Mouse (Mus musculus) left cerebral cortex, adult 2 months (tissue): ENCODE results near the gene Zmym4. TPM values are rescaled to one million over a fixed set of nuclear protein-coding genes. Genes with fewer than 3 reads are reported as not detected.

ENCODE experiments used
- DNase-seq, 2 experiments: peaks; one replicate each; pipeline ENCODE4 v3.0.0; 2021 to 2022; ENCODE audit warnings: low spot score in 2 of 2, mixed read lengths in 1 of 2; ENCODE audit errors: extremely low spot score in 1 of 2
- H3K27ac ChIP-seq: fragments of 200-600 bp; 2 replicates; pipeline ENCODE4 v1.8.1; 2022
- H3K4me3 ChIP-seq: fragments of 200-600 bp; 2 replicates; pipeline ENCODE4 v1.8.1; 2022
- CTCF ChIP-seq: fragments of 200-600 bp; IDR thresholded peaks from 2 replicates; pipeline ENCODE4 v1.8.1; 2022; ENCODE audit warnings: antibody characterized with exemption, mild to moderate bottlenecking, moderate library complexity
- intact Hi-C: fragments of 180-260 bp; cut with DNase I; formaldehyde crosslinking; loops from one replicate; pipeline ENCODE4 v1.15.1; 2025
- total RNA-seq, 2 experiments: library from RNA; stranded (reverse); gene quantifications; 2 replicates each; pipeline ENCODE4 v1.2.3; 2021

Zmym4 gene
- total RNA-seq, 2 experiments from 2014 or later = 46.3 to 59.0 TPM

DNA sequence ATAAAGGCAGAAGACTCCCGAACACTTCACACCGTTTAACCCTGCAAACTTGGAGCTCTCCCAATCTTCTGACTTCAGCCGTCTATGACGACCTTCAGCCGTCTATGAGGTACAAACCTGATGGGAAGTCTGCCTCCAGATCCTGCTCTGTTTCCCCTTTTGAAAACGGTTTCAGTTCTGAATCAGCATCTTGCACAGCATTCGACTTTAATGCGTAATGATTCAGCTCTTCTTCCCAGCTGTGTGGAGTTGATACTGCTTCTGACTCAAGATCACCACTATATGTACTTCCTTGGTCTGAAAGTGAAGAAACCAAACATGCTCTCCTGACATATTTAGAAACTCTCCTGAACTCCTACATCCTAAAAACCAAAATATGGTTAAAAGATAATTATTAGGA, 78.1 kb downstream of the Zmym4 start:
- Histone ChIP-seq H3K4me3 (no peak overlapping the region), H3K27ac (no peak overlapping the region)
- no peak for TF ChIP-seq CTCF
- intact Hi-C loops = no loop called here
- DNase-seq = no peak

DNA sequence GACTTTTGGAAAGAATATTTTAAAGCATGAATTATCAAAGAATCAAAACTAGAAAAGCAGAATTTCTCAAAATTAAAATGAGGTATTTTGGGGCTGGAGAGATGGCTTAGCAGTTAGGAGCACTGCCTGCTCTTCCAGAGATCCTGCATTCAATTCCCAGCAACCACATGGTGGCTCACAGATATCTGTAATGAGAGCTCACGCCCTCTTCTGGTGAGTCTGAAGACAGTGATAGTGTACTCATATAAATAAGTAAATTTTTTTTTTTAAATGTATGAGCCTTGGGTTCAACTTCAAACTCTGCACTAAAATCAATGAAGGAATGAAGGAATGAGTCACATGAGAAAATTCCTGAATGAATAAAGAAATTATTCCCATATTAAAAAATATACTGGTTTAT, 82.0 kb downstream of the Zmym4 start:
- TF ChIP-seq CTCF = peak; percentile 40
- DNase-seq = no peak

DNA sequence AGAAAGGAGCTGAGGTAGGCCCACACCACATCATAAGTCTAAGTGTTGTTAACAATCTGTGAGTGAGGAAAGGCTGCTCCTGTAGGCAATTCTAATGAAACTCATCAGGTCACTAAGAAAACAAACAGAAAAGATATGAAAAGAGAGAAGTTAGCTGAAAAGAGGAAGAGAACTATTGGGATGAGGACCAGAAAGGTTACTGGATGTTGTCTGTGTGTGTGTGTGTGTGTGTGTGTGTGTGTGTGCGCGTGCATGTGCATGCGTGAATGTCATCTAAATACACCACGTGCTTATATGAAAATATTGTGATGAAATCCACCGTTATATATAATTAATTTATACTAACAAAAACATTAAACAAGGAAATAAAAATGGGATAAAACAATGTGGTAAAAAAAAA, 84.3 kb downstream of the Zmym4 start:
- Histone ChIP-seq H3K4me3 (no peak overlapping the region), H3K27ac (no peak overlapping the region)
- no peak for DNase-seq
- no peak for TF ChIP-seq CTCF
- intact Hi-C loops = no loop called here

More for the DNA sequence above, 82.0 kb downstream of the Zmym4 start:
- no peak overlapping the region for H3K27ac ChIP-seq
- intact Hi-C loops = no loop called here
- H3K4me3 ChIP-seq = no peak overlapping the region

DNA sequence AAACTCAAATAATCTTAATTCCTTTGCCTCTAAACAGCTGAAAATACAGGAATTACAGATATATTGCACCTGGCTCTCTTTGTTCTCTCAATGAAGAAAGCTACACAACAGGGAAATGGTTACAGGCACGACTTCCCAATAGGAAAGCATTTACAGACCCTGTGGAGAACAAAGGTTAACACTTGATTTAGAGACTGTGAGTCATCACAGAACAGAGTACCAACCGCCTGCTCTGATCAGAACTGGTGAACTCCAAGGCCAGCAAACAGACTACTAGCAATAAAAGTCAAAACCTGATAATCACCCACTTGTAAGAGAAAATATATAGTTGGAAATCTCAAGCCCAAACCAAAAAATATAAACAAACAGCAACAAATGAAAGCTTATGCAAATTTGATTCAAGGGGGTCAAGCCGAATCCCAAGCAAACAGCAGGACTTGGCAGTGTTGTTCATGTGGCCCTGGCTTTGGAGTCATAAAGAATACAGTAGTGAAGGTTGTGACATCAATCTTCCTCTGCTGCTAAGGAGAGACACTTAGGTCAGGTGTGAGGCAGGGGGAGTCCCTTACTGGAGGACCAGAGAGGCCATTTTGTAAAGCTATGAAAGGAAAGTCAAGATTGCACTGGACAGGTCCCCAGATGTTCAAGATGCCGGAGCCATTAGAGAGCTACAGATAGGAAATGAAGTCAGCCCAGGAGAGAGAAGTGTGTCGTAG, 88.2 kb downstream of the Zmym4 start:
- H3K27ac ChIP-seq = no peak overlapping the region
- DNase-seq = no peak
- intact Hi-C loops = no loop called here
- no peak overlapping the region for H3K4me3 ChIP-seq
- no peak for TF ChIP-seq CTCF

DNA sequence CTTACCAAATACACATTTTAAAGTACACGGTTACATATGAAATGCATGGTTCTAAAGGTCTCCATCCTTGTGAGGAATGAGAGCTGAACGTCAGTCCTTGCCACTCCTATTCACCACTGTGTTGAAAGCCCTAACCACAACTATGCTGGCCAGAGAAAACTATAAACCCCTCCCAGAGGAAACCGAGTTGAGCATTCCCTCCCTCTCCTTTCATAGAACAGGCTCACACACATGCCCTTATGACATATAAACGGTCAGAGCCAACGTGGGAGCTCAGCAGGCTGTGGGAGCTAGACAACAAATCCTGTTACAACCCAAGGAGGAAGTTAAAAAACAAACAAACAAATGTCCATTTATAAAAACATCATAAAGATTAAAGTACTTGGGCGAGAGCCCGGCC, 95.2 kb downstream of the Zmym4 start:
- Histone ChIP-seq H3K4me3 (no peak overlapping the region), H3K27ac (no peak overlapping the region)
- intact Hi-C loops = no loop called here
- no peak for DNase-seq
- TF ChIP-seq CTCF = no peak

DNA sequence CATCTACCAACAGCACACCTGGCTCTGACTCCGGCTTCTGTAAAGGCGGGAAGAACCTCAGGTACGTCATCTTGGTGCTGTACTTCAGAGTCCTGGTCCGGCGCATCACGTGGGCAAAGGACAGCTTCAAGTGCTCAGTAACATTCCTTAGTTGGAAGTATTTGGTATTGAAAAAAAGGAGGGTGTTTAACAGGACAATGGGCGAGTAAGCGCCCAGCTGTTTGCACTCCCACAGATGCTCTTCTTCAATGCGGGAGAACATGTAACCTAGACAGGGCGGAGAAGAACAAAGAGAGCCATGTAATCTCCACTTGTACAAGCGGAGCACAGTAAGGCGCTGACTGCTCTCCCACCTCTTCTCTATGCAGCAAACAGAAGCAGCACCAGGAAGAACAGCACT, 99.2 kb downstream of the Zmym4 start:
- Histone ChIP-seq H3K4me3 (no peak overlapping the region), H3K27ac (no peak overlapping the region)
- intact Hi-C loops = no loop called here
- DNase-seq = no peak
- no peak for TF ChIP-seq CTCF

DNA sequence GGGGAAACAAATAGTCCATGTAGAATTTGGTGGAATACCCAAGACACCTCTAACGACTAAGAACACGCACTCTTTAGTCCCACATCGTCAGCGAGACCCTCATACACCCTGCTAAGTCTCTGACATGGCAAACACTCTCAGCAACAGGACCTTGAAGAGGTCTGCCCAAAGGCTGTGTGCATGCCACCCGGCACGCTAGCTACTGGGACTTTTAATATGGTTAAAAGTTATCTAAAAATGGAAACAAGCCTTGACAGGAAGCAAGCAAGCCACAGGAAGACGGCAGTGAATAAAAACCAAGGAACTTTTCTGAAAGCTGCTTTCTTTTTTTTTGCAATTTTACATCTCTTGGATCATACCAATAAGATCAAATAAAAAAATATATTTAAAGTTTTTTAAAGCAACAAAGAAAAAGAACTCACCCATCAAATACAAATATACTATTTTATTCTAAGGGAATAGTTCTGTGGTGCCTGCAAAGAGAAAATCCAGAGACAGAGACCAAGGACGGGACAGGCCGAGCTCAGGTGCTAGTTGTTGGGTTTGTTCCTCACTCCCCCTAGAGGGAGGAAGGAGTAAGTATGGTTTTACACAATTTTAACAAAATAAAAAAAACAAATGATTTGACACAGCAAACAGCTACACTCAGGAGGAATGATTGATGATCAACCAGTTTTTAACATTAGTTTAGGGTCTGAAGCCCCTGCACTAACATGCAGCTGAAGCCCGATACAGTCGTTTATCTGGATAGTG, 106.2 kb downstream of the Zmym4 start:
- intact Hi-C loops = no loop called here
- TF ChIP-seq CTCF = peak; percentile 59
- H3K4me3 ChIP-seq = no peak overlapping the region
- DNase-seq = no peak
- no peak overlapping the region for H3K27ac ChIP-seq

DNA sequence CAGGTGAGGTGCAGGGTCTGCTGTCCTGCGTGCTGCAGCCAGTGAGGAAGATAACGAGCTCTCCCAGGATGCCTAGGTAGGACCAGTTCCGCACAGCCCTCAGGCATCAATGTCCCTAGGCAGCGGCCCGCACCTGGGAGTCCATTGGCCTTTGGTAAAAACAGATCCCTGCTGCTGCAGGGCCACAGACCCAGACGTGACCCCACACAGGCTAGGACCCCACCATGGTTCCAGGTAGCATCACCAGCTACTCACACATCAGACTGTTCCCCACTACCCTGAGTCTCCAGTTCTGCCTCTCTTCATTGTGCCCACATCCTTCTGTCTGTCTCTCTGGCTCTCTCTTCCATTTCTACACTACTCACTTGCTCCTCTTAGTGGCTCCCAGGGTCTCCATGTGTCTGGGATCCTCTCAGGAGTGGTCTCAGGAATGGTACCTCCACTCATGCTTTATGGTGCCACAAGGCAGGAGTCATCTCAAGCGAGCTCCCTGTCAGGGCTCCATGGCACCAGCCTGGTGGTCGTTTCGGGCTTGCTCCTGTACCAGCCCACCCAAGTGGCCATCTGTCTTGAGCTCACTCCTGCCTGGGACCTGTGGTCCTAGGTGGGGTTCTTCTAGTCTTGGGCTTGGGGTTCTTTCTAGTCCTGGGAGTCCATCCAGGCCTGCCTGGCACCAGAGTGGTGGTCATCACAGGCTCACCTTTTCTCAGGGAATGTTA, 107.5 kb downstream of the Zmym4 start:
- Histone ChIP-seq H3K4me3 (no peak overlapping the region), H3K27ac (no peak overlapping the region)
- intact Hi-C loops = no loop called here
- no peak for DNase-seq
- TF ChIP-seq CTCF = no peak

DNA sequence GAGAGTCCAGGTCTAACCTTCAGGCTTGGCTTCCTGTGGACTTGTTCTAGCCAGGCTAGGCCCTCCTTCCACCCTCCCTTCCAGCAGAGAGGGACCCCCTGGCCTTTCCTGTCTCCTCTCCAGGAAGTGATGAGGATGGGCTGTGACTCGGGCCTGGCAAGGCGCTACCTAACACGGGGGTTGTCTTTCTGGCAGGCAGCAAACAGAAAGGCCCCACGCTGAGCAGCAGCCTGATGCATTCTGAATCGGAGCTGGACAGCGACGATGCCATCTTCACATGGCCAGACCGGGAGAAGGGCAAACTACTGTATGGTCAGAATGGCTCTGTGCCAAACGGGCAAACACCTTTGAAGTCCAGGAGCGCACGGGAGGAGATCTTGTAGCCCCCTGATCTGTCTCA, 115.0 kb downstream of the Zmym4 start:
- TF ChIP-seq CTCF = no peak
- intact Hi-C loops = loop anchor here (5.0 kb wide), 1 partner anchor 164 kb away; no protein-coding TSS in a partner anchor
- Histone ChIP-seq H3K4me3 (no peak overlapping the region), H3K27ac (no peak overlapping the region)
- no peak for DNase-seq

DNA sequence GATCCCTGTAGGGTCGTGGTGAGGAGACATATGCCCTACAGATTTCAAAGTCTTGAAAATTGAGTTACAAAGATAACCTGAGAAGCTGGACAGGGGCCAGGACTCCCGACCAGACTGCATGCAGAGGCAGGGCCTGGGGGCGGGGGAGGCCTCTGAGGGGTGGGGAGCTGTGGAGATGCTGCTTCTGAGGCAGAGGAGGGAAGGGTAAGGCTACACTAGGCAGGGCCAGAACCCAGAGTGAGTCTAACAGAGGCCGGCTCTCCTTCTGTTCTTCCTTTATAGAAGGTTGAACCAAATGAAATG, 117.2 kb downstream of the Zmym4 start:
- DNase-seq = no peak
- intact Hi-C loops = loop anchor here (5.0 kb wide), 1 partner anchor 167 kb away; no protein-coding TSS in a partner anchor
- Histone ChIP-seq H3K4me3 (no peak overlapping the region), H3K27ac (no peak overlapping the region)
- TF ChIP-seq CTCF = no peak

DNA sequence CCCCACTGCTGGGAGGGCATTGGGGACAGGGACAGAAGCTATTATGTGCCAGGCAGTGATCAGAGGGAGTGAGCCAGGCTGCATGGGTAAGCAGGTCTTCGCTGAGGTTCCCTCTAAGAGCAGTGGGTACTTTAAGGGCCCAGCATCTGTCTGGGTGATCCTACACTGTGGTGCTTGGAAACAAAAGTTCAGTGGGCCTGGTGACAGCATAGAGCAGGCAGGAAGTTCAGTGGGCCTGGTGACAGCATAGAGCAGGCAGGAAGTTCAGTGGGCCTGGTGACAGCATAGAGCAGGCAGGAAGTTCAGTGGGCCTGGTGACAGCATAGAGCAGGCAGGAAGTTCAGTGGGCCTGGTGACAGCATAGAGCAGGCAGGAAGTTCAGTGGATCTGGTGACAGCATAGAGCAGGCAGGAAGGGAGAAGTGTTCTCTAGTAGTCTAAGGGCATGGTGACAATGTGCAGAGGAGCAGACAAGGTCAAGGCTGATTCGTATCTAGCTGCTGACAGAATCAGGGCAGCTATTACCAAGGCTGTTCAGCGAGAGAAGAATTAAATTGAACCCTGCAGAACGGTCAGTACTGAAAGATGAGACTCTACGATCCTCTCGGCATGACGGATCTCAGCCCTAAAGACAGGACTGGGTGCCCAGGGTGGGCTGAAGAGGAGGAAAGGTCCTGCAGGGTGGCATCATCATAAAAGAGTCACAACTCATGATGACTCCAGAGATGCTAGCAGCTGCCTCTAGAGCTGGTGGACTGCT, 117.7 kb downstream of the Zmym4 start:
- intact Hi-C loops = loop anchor here (5.0 kb wide), 1 partner anchor 167 kb away; no protein-coding TSS in a partner anchor
- TF ChIP-seq CTCF = no peak
- H3K4me3 ChIP-seq = no peak overlapping the region
- DNase-seq = no peak
- H3K27ac ChIP-seq = no peak overlapping the region
